Mouse (Mus musculus): ENCODE data around the gene Git1.

DNA sequence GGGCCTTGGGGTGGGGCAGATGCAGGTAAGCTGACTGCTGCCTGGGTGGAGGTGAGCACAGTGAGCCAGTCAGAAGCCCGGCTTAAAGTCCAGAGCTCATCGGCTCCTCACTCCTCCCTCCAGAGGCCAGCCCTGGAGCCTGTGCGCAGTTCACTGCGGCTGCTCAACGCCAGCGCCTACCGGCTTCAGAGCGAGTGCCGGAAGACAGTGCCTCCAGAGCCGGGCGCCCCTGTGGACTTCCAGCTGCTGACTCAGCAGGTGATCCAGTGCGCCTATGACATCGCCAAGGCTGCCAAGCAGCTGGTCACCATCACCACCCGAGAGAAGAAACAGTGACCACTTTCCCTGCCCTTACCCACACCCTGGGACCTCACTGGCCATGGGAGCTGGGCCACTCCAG is 12.9 kb downstream of the Git1 start:
- TF ChIP-seq POLR2A (IDR thresholded peaks at IDR 0.05; ENCODE audit: borderline replicate concordance, insufficient read depth, low read length) (no peak), CTCF (IDR thresholded peaks at IDR 0.05; ENCODE audit: borderline replicate concordance, insufficient read depth, low read depth, low read length) (no peak)

Data from cerebellum, adult 2 months (tissue).